Mouse (Mus musculus): ENCODE measurements at regions not wholly inside any gene's neighbourhood (a gene's known extent, or its start where the extent isn't known, plus 50 kb on each side); places are given as distances from the start of the nearest gene placed in this dataset.
"Not testable (repeated sequence)": the region's sequence is repeated elsewhere in the genome, so short reads cannot be mapped to it uniquely, and the experiment has no call there.

- DNase-seq (ENCODE audit: low spot score): no peak
These were observed 159.6 kb downstream of the Adgrd1 start for GRCm38 (mm10) chr5:129256136-129256535.

- no peak for DNase-seq (ENCODE audit: low spot score)
These were observed 160.7 kb downstream of the Adgrd1 start for GRCm38 (mm10) chr5:129257206-129257605.

- no peak for DNase-seq (ENCODE audit: low spot score)
These were observed 164.1 kb downstream of the Adgrd1 start for GRCm38 (mm10) chr5:129260689-129261088.

GRCm38 (mm10) chr5:129263118-129263517 lies 166.6 kb downstream of the Adgrd1 start:
- no peak for DNase-seq (ENCODE audit: low spot score)

GRCm38 (mm10) chr5:129264363-129264762 lies 167.8 kb downstream of the Adgrd1 start:
- DNase-seq (ENCODE audit: low spot score): no peak

- no peak for DNase-seq (ENCODE audit: low spot score)
These were observed 171.9 kb downstream of the Adgrd1 start for GRCm38 (mm10) chr5:129268456-129268855.

GRCm38 (mm10) chr5:129270051-129270472 lies 173.5 kb downstream of the Adgrd1 start:
- no peak for DNase-seq (ENCODE audit: low spot score)

GRCm38 (mm10) chr5:129281406-129281805 lies 184.9 kb downstream of the Adgrd1 start:
- no peak for DNase-seq (ENCODE audit: low spot score)

- DNase-seq (ENCODE audit: low spot score): no peak
These were observed 185.6 kb downstream of the Adgrd1 start for GRCm38 (mm10) chr5:129282133-129282532.

- DNase-seq (ENCODE audit: low spot score): no peak
These were observed 186.3 kb downstream of the Adgrd1 start for GRCm38 (mm10) chr5:129282826-129283225.

GRCm38 (mm10) chr5:129287481-129287880 lies 190.9 kb downstream of the Adgrd1 start:
- DNase-seq (ENCODE audit: low spot score): no peak

- not testable (repeated sequence) for DNase-seq (ENCODE audit: low spot score)
These were observed 196.3 kb downstream of the Adgrd1 start for GRCm38 (mm10) chr5:129292821-129293220.

- DNase-seq (ENCODE audit: low spot score): not testable (repeated sequence)
These were observed 198.5 kb downstream of the Adgrd1 start for GRCm38 (mm10) chr5:129294861-129295542.

- no peak for DNase-seq (ENCODE audit: low spot score)
These were observed 201.3 kb downstream of the Adgrd1 start for GRCm38 (mm10) chr5:129297657-129298349.

- DNase-seq (ENCODE audit: low spot score): no peak
These were observed 202.2 kb upstream of the Sfswap start for GRCm38 (mm10) chr5:129298646-129299455.

- DNase-seq (ENCODE audit: low spot score): no peak
These were observed 201.6 kb upstream of the Sfswap start for GRCm38 (mm10) chr5:129299456-129299765.

- no peak for DNase-seq (ENCODE audit: low spot score)
These were observed 200.6 kb upstream of the Sfswap start for GRCm38 (mm10) chr5:129300423-129300822.

GRCm38 (mm10) chr5:129315626-129316025 lies 185.4 kb upstream of the Sfswap start:
- DNase-seq (ENCODE audit: low spot score): no peak

- no peak for DNase-seq (ENCODE audit: low spot score)
These were observed 169.9 kb upstream of the Sfswap start for GRCm38 (mm10) chr5:129331094-129331523.

- DNase-seq (ENCODE audit: low spot score): no peak
These were observed 169.0 kb upstream of the Sfswap start for GRCm38 (mm10) chr5:129332014-129332413.

- no peak for DNase-seq (ENCODE audit: low spot score)
These were observed 162.5 kb upstream of the Sfswap start for GRCm38 (mm10) chr5:129338511-129338910.

GRCm38 (mm10) chr5:129344038-129344437 lies 157.0 kb upstream of the Sfswap start:
- no peak for DNase-seq (ENCODE audit: low spot score)

GRCm38 (mm10) chr5:129350024-129350423 lies 151.0 kb upstream of the Sfswap start:
- DNase-seq (ENCODE audit: low spot score): no peak

Measured in urinary bladder, postnatal 25 days (tissue).